Mouse (Mus musculus) heart, embryonic 13.5 days (tissue): Measurements from ENCODE around the gene Cdc42ep1. TPM values are rescaled to one million over a fixed set of nuclear protein-coding genes. Genes with fewer than 3 reads are reported as not detected.

Source experiments
- microRNA-seq: library from miRNA; unstranded; fragments of <30 nt; microRNA quantifications from one replicate; pipeline ENCODE4, GENCODE M21; 2016
- polyA plus RNA-seq: library from polyadenylated mRNA; unstranded; fragments of >200 nt; fragmentation: Nextera tagmentation; extraction: Ambion mirVana; gene quantifications from 2 replicates; pipeline ENCODE4 v1.2.1, GENCODE M21; 2015

The Cdc42ep1 gene
- polyA plus RNA-seq, 1 experiment from 2014 or later: 36.1 TPM

Small RNA genes within 50 kb of the gene (microRNA-seq; reads per million reads assigned to microRNA genes)
- not detected for gene Mir6955

Other genes starting within 250 kb of the Cdc42ep1 start
- 5.0 and 5.2 TPM in 2 replicates for gene Cyth4, start 245.6 kb upstream of the Cdc42ep1 start, polyA plus RNA-seq
- gene Elfn2, start 123.9 kb upstream of the Cdc42ep1 start, polyA plus RNA-seq: 0.03 TPM in 1 of 2 replicates, not detected in the other
- gene Mfng, start 69.1 kb upstream of the Cdc42ep1 start, polyA plus RNA-seq: 13.7 and 15.8 TPM in 2 replicates
- 5.1 and 5.3 TPM in 2 replicates for gene Card10, start 39.6 kb upstream of the Cdc42ep1 start, polyA plus RNA-seq
- gene Lgals2, start 12.9 kb downstream of the Cdc42ep1 start, polyA plus RNA-seq: 0.82 TPM in 1 of 2 replicates, not detected in the other
- 44.3 and 46.2 TPM in 2 replicates for gene Gga1, start 34.6 kb downstream of the Cdc42ep1 start, polyA plus RNA-seq
- gene Gm49510, start 57.0 kb downstream of the Cdc42ep1 start, polyA plus RNA-seq: 0.20 and 0.31 TPM in 2 replicates
- 18.8 and 19.5 TPM in 2 replicates for gene Sh3bp1, start 57.1 kb downstream of the Cdc42ep1 start, polyA plus RNA-seq
- 20.2 and 21.2 TPM in 2 replicates for gene Pdxp, start 71.3 kb downstream of the Cdc42ep1 start, polyA plus RNA-seq
- gene Lgals1, start 84.1 kb downstream of the Cdc42ep1 start, polyA plus RNA-seq: 798 and 814 TPM in 2 replicates
- 37.3 and 42.9 TPM in 2 replicates for gene Nol12, start 92.3 kb downstream of the Cdc42ep1 start, polyA plus RNA-seq
- gene Triobp, start 105.1 kb downstream of the Cdc42ep1 start, polyA plus RNA-seq: 45.8 and 46.8 TPM in 2 replicates
- gene H1f0, start 185.8 kb downstream of the Cdc42ep1 start, polyA plus RNA-seq: 237 and 238 TPM in 2 replicates
- gene Galr3, start 199.3 kb downstream of the Cdc42ep1 start, polyA plus RNA-seq: not detected in 2 replicates
- gene Ankrd54, start 220.3 kb downstream of the Cdc42ep1 start, polyA plus RNA-seq: 23.9 and 25.4 TPM in 2 replicates
- gene Eif3l, start 232.6 kb downstream of the Cdc42ep1 start, polyA plus RNA-seq: 154 and 160 TPM in 2 replicates